Mouse (Mus musculus) limb, embryonic 12.5 days (tissue): Measurements from ENCODE around the gene Cypt15. TPM values are rescaled to one million over a fixed set of nuclear protein-coding genes. Genes with fewer than 3 reads are reported as not detected.
"Not testable (repeated sequence)": the region's sequence is repeated elsewhere in the genome, so short reads cannot be mapped to it uniquely, and the experiment has no call there.

Experiments
- ATAC-seq: fragments of 200-750 bp; cut with Nextera tagmentation; 2 replicates; pipeline ENCODE4 v1.8.0; 2017; ENCODE audit warnings: low read depth, moderate TSS enrichment; ENCODE audit not compliant: insufficient number of reproducible peaks, insufficient read depth, low FRiP score, low TSS enrichment
- H3K27ac ChIP-seq: fragments of 300-500 bp; sonication (generic); 2 replicates; pipeline ENCODE4 v1.5.1; 2016; ENCODE audit warnings: mild to moderate bottlenecking, moderate library complexity
- H3K27me3 ChIP-seq: fragments of 300-500 bp; sonication (generic); 2 replicates; pipeline ENCODE4 v1.6.1; 2016; ENCODE audit warnings: mild to moderate bottlenecking, moderate library complexity
- H3K36me3 ChIP-seq: fragments of 300-500 bp; sonication (generic); 2 replicates; pipeline ENCODE4 v1.6.1; 2016; ENCODE audit warnings: mild to moderate bottlenecking, moderate library complexity
- H3K4me1 ChIP-seq: fragments of 300-500 bp; sonication (generic); replicated peaks from 2 replicates; pipeline ENCODE4 v1.6.1; 2016
- H3K4me2 ChIP-seq: fragments of 300-500 bp; sonication (generic); 2 replicates; pipeline ENCODE4 v1.6.1; 2016; ENCODE audit warnings: mild to moderate bottlenecking, moderate library complexity
- H3K4me3 ChIP-seq: fragments of 300-500 bp; sonication (generic); replicated peaks from 2 replicates; pipeline ENCODE4 v1.5.1; 2016; ENCODE audit warnings: mild to moderate bottlenecking
- H3K9ac ChIP-seq: fragments of 300-500 bp; sonication (generic); replicated peaks from 2 replicates; pipeline ENCODE4 v1.6.1; 2016; ENCODE audit warnings: mild to moderate bottlenecking, moderate library complexity
- H3K9me3 ChIP-seq: fragments of 300-500 bp; sonication (generic); 2 replicates; pipeline ENCODE4 v1.6.1; 2016; ENCODE audit warnings: mild to moderate bottlenecking, moderate library complexity
- WGBS: fragments of 180-500 bp; shearing (Covaris S2); methylation state at CpG from one replicate; pipeline ENCODE4 v1.1.7; 2016; 5-methylcytosine and 5-hydroxymethylcytosine counted together
- polyA plus RNA-seq: library from polyadenylated mRNA; unstranded; fragments of >200 nt; fragmentation: Nextera tagmentation; extraction: Ambion mirVana; gene quantifications from 2 replicates; pipeline ENCODE4 v1.2.1, GENCODE M21; 2016

The Cypt15 gene
- not detected in 2 replicates for polyA plus RNA-seq

GRCm38 (mm10) chrX:39345967-39346366 lies at the start of gene Cypt15:
TSS of gene Cypt15 (plus strand) at chrX:39346267.
- not testable (repeated sequence) for ATAC-seq, H3K9ac ChIP-seq, H3K4me2 ChIP-seq, H3K4me1 ChIP-seq, H3K4me3 ChIP-seq, H3K9me3 ChIP-seq, H3K36me3 ChIP-seq, H3K27ac ChIP-seq, H3K27me3 ChIP-seq
- WGBS = 81% methylated on average over 1 of the region's 1 CpGs

- no peak overlapping the region for H3K4me2 ChIP-seq
- H3K27me3 ChIP-seq = no peaks in the 10 kb centered on the region
- no peaks in the 10 kb centered on the region for H3K4me1 ChIP-seq
- no peaks in the 10 kb centered on the region for H3K36me3 ChIP-seq
- no peaks in the 10 kb centered on the region for H3K9me3 ChIP-seq
- H3K4me3 ChIP-seq = no peak overlapping the region
- no peak overlapping the region for H3K9ac ChIP-seq
- H3K27ac ChIP-seq = no peak overlapping the region
- WGBS = 36% methylated on average over 2 of the region's 2 CpGs
- peak; percentile 81; the same call in 1 of the 2 replicates for ATAC-seq
Observed at GRCm38 (mm10) chrX:39370932-39371331, 24.9 kb downstream of the Cypt15 start.

GRCm38 (mm10) chrX:39378830-39379229 lies 32.8 kb downstream of the Cypt15 start:
- 75% methylated on average over 2 of the region's 2 CpGs for WGBS
- H3K27me3 ChIP-seq = no peaks in the 10 kb centered on the region
- no peak overlapping the region for H3K27ac ChIP-seq
- no peak for ATAC-seq
- no peaks in the 10 kb centered on the region for H3K4me1 ChIP-seq
- no peak overlapping the region for H3K4me2 ChIP-seq
- H3K4me3 ChIP-seq = no peak overlapping the region
- H3K9me3 ChIP-seq = no peaks in the 10 kb centered on the region
- no peaks in the 10 kb centered on the region for H3K36me3 ChIP-seq
- no peak overlapping the region for H3K9ac ChIP-seq

- Histone ChIP-seq H3K9ac (no peak overlapping the region), H3K4me2 (no peak overlapping the region), H3K4me3 (no peak overlapping the region), H3K27me3 (no peaks in the 10 kb centered on the region), H3K27ac (no peak overlapping the region), H3K9me3 (no peaks in the 10 kb centered on the region), H3K4me1 (no peaks in the 10 kb centered on the region), H3K36me3 (no peaks in the 10 kb centered on the region)
- no peak for ATAC-seq
- 35% methylated on average over 2 of the region's 2 CpGs for WGBS
Observed at GRCm38 (mm10) chrX:39383806-39384205, 37.7 kb downstream of the Cypt15 start.
